Mouse (Mus musculus): ENCODE results near the gene Adm2. TPM values are rescaled to one million over a fixed set of nuclear protein-coding genes. Genes with fewer than 3 reads are reported as not detected.
A peak's percentile ranks its signal among the peaks of the same experiment; 100 is the strongest.

Adm2 gene
- not detected for total RNA-seq (2021)
- long read RNA-seq, experiment 1, result 0 reads
- long read RNA-seq, experiment 2, result 0 reads

DNA sequence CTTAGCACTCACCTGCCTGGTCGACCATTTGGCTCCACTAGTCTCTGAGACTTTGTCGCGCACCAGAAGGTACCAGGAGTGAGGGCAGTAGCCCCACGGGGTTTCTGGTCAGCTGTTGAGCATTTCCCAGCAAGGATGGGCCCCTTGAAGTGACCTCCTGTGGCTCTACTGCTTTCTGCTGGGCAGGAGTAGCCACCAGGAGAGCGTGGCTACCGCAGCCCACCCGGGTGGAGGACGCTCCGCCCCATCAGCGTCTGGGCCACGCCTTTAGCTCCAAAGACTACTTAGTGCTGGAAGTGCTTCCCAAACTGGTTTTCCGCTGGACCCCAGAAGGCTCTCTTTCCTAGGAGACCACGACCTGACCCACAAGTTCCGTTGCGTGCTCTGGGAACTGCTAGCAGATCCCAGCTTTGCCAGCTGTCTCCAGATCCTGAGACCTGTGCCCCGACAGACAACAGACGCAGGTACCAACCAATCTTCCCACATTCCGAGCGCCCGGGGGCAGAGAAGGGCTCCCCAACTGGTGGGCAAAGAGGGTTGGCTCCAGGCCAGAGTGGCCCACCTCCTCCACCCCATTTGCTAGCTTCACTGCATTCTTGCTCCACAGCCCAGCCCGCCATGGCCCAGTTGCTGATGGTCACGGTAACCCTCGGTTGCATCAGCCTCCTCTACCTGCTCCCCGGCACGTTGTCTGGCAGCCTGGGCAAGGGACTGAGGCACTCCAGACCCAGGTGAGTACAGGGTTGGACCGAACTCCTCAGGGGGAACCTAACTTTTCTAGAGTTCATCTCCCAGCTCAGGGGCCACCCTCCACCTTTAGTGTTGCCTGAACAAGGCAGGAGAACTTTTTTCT lies at the start of gene Adm2:
Adm2 (plus strand) TSS at position 51 of the 853 bp plus-strand sequence.
- DNase-seq (ENCODE audit: low spot score in 2 of 2), result no peak

DNA sequence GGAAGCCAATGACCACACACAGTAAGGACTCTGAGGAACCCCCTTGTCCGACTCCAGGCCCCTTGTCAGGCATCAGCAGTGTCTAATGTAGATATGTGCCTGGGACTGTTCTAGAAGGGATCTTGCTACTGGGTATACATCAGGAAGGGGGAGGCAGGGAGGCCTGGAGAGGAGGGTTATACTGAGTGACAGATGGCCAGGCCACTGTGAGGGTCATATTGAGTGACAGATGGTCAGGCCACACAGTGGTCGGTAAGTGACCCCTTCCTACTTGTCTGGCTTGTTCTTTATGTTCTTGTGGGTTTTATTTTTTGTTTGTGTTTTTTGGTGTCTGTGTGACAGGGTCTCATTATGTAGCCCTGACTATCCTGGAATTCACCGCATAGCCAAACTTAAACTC lies 47.0 kb upstream of the Adm2 start:
- no peak for DNase-seq (ENCODE audit: low spot score in 2 of 2)

DNA sequence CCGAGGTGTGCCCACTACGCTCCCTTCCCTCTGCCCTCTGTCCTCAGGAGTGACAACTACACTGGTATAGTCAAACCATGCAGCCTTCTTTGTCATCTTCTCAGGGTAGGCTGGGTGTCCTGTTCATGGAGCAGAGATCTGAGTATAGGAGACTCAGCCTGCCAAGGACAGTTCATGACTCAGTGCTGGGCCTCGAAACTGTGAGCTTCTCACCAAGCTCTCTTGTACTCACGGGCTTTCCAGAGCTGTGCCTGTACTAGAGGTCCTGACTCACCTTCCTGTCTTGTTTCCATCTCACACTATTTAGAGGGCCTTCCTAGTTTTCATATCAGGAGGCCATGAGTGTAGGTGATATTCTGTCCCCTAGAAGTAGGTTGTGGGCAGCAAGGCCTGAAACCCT lies 45.2 kb upstream of the Adm2 start:
- DNase-seq (ENCODE audit: low spot score in 2 of 2), result no peak

DNA sequence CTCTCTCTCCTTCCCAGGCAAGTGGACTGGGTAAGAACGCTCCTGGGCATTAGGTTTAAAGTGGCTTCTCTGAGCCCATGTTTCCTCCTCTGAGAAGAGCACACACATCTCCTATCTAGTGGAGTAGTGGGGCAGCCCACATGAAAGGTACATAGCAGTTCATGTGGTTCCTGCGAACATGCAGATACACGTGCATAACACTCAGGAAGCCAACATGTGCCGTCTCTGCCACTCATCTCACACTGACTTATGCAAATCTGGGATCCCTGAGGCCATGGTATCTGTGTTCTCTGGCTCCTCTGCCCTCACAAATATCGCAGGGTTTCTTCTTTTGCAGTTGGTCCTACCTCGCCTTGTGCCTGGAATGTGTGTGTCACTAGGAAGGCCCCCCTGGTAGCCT lies 40.0 kb upstream of the Adm2 start:
- no peak for DNase-seq (ENCODE audit: low spot score in 2 of 2)

DNA sequence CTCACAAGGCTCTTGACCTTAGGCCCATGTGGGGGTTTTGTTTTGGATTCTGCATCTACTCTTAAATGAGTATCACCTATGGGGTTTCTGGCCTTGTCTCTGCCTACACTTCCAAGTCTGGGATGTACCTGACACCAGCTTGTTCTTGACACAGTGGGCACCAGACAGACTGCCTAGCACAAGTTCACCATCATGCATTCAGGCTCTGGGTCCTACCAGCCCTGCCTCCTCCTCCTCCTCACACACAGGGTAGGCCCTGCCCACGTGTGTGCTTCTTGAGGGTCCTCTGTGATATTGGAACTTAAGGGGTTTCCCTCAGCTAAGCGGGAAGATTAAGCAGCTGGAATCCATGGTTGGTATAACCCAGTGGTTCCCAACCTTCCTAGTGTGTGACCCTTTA lies 38.4 kb upstream of the Adm2 start:
- no peak for DNase-seq (ENCODE audit: low spot score in 2 of 2)

DNA sequence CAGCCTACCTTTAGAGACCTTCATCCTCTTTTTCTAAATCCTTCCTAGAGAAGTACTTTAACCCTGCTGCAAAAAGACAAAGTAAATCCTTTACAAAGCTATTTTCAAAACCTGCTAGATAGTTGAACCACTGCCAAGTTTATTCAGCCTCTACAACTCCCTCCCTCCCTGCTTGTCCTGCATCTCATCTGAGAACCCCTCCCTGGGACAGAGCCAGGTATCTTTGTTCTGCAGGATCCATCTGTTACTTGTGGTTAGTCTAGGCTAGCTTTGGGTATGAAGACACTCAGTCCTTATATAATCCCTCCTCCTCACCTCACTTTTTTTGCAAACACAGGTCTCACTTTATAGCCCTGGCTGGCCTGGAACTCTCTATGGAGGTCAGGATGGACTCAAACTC lies 37.5 kb upstream of the Adm2 start:
- no peak for DNase-seq (ENCODE audit: low spot score in 2 of 2)

DNA sequence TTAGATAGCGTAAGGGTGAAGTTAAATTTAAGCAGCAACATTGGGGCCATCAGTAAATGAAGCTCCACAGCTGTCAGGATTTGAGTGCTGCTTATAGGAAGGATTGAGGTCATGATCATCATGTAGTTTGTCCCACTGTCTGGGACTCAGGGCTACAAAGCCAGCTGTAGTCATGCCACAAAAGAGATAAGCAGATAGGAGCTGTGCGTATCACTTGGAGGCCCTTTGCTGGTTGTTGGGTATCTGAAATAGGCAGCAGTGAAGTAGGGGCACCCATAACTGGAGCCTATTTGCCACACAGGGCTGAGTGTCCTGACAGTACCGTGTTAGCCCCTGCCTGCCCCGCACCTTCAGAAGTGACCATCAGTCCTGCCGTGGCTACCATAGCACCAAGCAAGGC lies 37.0 kb upstream of the Adm2 start:
- no peak for DNase-seq (ENCODE audit: low spot score in 2 of 2)

DNA sequence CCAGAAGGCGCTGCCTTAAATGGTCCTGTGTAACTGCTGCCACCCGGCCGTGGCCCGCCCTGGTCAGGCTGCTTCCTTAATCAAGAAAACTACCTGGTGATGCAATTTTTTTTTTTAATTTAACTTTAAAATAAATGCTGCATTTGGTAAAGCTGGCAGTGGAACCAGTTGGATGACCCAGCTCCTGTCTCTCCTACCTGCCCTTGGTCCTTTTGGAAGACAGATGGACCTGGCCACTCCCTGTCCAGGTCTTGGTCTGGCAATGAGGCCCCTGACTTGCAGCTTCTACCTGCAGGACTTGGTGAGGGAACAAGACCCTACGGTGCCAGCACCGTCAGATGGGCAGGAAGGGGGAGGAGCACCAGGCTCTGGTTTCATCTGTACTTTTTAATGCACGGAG lies 36.4 kb upstream of the Adm2 start:
- DNase-seq (ENCODE audit: low spot score in 2 of 2), result no peak

DNA sequence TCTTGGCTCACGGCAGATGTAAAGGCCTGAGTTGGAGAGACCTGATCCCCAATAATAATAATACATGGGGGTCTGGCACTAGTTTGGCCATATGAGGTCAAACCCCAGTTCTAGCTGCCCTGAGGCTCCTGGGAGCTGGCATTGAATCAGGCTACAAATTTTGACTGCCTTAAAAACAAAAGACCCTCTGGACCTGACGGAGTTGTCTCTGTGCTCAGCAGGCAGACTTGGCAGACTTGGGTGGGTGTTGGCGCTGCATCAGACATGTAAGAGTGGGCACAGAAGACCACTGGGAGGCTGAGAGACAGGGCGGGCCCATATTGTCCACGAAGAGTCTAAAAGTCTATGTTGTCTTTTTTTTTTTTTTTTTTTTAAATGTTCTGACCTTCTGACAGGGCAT lies 35.9 kb upstream of the Adm2 start:
- no peak for DNase-seq (ENCODE audit: low spot score in 2 of 2)

DNA sequence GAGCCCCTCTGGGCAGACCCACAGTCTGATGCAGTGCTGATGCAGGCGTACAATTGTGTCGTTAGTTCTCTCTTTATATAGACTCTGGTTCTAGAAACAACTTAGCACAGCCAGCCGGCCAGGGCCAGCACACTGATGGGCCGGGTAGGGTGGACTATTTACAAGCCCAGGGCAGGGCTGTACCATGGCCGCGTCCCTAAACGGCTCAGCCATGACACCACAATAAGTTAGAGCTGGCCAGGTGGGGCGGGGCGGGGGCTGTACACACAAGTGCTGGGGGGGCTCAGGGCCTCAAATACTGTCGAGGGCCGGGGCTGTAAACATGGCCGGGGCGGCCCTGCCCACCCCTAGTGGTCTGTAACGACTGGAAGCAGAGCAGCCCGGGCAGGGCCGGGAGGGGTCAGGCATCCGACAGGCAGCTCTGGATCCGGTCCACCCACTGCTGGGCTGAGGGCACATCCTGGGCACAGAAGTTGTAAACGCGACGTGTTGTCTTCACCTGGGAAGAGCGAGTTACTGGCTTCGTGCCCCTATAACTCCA lies 34.2 kb upstream of the Adm2 start:
- DNase-seq (ENCODE audit: low spot score in 2 of 2), result no peak

DNA sequence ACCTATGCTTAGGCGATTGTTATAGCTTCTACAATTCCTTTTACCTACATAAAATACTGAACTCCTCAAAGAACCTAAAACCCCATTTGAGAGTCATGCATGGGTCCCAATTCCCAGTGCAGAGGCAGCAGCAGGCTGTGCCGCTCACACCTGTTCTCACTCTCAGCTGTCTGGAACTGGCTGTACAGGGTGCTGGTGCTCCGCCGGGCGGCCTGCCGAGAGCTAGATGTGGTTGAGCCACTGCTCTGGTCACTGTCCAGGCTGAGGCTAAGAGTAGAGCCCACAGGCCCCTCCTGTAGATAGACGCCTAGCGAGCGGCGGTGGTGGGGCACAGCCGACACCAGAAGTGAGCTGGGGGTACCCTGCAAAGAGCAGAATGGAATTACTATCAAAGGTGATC lies 33.1 kb upstream of the Adm2 start:
- DNase-seq (ENCODE audit: low spot score in 2 of 2), result no peak

DNA sequence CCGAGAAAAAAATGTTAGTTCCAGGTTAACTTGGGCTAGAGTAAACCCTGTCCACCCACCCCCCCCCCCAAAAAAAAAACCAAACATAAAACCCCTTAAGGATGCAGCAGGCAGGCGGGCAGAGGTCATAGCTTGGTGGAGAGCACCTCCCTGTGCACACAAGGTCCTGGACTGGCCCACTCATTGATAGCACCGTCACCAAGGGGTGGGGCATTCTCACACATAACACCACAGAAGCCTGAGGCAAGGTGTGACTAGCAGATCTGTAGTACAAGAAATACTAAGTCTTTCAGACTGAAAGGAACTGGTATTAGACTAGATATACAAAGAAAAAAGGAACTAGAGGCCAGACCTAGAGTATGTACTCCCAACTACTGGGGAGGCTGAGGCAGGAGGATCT lies 31.0 kb upstream of the Adm2 start:
- no peak for DNase-seq (ENCODE audit: low spot score in 2 of 2)

DNA sequence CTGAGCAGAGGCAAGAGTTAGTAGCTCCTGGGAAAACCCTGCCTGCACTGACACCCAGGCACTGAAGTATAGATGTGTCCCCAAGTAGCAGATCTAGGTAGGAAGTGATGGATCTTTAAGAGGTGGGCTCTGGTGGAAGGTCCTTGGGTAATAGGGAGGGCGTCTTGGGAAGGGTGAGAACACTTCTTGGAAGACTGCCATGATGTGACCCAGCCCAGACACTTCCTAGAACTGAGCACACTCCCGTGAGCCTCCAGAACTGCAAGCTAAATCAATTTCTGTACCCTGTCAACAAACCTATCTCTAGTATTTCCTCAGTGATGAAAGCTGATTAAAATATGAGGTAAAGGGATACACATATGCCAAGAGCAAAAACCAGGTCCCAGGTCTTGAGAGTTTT lies 29.7 kb upstream of the Adm2 start:
- DNase-seq (ENCODE audit: low spot score in 2 of 2), result no peak

DNA sequence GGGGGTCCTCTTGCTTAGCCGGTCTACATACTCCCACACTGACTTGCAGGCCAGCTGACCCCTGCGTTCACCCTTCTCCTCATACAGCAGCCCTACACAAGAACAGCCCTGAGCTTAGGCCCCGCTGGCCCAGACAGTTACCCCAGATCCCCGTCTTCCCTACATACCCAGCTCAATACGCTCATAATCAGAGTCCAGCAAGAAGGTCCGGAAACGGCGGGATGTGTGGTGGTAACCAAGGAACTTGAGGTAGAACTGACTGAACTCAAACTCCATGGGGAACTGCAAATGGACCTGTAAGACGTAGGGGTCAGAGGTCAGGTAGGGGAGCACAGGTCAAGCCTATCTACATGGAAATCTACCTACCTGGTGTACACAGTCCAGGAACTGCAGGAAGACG lies 28.7 kb upstream of the Adm2 start:
- DNase-seq (ENCODE audit: low spot score in 2 of 2), result no peak

DNA sequence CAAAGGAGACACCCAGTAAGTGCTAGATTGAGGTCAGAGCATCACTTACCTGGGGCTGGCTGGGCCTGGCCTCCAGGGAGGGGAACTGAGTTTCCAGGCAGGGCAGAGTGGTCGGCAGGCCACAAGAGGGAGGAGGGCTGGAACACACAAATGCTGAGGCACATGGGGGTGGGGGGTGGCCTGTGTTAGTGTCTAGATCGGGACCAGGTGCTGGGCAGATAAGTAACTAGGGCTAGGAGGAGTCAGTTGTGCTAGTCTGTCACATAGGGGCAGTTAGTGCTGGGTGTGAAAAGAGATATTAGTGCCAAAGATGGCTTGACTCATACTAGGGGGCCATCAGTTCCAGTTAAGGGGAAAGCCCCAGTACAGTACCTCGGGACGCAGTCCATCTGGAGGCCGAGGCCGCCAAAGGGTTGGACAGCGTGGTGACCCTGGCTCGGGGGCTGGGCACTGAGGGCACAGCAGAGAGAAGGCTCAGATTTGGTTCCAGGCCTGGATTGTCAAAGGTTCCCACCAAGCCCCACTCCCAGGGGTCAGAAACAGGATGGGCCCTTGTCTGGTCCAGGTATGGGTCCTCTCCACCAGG lies 26.8 kb upstream of the Adm2 start:
- no peak for DNase-seq (ENCODE audit: low spot score in 2 of 2)

DNA sequence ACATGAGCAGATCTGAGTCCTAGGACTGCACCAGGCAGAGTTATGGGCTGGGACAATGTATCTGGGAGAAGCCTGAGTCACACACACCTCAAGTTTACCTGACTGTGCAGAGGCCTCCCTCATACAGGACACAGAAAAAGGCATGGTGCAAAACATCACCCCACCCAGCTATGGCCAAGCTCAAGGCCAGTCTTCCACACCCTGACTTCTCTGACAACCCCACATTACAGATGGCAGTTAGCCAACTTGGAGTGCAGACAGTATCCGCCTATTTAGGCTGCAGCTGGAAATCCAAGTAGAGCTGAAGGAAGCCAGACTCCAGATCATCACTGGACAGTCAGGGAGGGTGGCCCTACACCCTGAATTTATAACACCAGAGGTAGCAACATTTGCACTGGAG lies 26.1 kb upstream of the Adm2 start:
- DNase-seq (ENCODE audit: low spot score in 2 of 2), result peak in 1 of 2 experiments; percentile 46

DNA sequence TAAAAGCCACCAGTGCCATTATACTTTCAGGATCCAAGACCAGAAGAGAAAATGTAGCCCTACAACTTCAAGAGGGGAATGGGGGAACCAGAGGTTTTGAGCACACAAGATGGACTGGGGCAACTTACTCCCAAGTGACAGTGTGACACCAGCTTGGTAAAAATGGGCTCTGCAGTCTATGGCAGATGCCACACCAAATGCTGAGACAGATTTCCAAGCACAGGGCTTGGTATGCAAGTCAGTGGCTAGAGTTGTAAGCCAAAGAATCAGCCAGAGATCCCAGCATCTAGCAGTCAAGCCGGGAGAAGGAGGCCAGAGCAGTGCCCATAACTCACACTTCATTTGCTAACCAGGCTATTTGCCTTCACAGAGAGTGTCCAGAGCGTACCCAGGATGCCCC lies 24.8 kb upstream of the Adm2 start:
- DNase-seq (ENCODE audit: low spot score in 2 of 2), result no peak

DNA sequence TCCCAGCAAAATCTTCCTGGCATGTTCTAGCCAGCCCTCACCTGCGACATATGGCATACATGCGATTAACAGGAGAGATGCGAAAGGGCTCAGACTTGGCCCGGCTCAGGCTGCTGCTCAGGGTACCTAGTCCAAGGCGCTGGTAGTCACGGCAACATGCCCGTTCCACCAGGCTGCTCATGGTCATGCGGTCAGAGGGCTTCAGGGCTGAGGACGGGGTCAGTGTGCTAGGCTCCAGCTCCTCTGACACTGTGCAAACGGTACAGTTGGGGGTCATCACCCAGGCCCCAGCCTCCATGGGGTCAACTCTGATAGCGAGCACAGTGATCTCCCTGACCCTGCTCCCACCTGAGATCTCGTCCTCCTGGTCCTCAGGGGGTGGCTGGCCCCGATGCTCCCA lies 22.3 kb upstream of the Adm2 start:
- no peak for DNase-seq (ENCODE audit: low spot score in 2 of 2)

DNA sequence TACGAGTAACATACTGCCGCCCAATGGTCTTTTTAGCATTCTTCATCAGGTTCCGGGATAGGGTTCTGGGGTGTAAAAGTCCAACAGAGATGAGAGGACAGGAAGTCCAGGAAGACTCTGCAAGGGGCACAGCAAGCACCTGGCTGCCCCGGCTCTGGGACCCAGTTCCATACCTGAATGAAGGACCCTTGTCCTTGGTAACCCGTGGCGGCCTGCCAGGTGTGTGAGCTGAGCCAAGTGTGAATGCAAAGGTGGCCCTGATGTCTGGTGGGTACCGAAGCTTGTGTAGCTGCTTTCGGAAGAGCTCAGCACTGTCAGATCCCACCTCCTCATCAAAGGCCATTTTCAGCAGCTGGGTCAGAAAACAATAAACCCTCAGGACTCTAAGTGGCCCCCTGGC lies 21.9 kb upstream of the Adm2 start:
- DNase-seq (ENCODE audit: low spot score in 2 of 2), result no peak

DNA sequence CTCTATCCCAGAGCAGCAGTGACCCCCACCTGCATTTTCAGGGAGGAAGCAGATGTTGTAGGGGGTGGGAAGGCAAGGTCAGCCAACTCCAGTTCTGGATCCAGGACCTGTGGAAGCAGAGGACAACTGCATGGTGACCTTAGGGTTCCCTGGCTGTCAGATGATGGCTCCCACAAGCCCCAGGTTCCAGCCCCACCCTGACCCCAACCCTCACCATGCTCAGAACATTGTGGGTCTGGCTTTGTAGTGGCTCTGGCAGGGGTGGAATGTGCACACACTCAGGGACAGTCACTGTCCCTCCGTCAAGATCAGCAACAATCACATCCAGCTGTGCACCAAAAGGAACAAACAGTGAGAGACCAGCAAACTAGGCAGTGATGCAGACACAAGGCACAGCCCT lies 16.6 kb upstream of the Adm2 start:
- no peak for DNase-seq (ENCODE audit: low spot score in 2 of 2)

DNA sequence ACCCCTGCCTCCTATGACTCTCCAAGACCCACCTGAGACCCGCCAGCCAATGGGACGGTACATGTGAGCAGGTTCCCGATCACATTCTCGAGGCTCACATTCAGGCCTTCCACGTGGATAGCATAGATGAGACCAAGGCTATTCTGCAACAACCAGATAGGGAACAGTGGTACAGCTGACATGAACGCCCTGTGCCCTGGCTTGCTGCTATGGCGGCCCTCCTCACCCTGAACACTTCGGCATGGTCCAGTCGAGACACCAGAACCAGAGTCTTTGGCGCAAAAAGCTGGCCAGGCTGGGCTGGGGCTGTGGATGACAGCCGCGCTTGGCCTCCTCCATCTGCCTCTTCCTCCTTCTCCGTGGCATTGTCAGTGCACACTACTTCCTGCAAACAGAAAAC lies 15.1 kb upstream of the Adm2 start:
- DNase-seq (ENCODE audit: low spot score in 2 of 2), result no peak

DNA sequence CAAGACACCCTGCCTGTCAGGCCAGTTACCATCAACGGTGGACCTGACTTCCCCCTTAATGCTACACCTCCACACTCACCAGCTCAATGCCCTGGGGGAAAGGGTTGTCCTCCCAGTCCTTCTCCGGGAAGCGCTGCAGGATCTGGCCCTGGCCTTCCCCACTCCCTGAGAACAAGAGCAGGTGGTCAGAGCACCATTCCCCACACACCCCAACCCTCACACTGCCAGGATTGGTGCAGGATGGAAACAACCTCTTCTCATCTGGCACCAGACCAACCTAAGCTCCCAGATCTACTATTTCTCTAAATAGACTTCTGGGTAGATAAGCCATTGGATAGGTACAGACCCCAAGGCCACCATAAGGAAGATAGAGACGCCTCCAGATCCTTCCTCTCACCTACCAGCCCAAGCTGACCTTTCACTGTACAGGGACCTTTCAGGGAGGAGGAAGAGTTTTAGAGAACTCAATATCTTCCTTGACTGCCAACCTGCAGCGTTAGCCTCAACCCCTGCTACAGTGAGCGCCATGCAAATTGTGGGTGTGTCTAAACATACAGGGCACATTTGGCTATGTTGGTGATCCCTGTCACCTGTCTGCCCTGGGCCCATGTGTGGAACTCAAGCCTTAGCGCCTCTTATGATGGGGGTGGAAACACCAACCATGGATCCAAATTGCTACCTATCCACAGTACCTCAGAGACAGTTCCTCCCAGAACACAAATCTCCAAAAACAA lies 13.9 kb upstream of the Adm2 start:
- DNase-seq (ENCODE audit: low spot score in 2 of 2), result no peak

All from gastrocnemius, postnatal 4 days (tissue).